Mouse (Mus musculus) granulocyte monocyte progenitor cell, adult 5-6 weeks (primary cell): ENCODE results near the gene Pgm5. TPM values are rescaled to one million over a fixed set of nuclear protein-coding genes. Genes with fewer than 3 reads are reported as not detected.

Experiments used
- ATAC-seq: replicated peaks from 2 replicates; pipeline ENCODE4 v1.8.0; 2016; ENCODE audit warnings: mild to moderate bottlenecking, moderate TSS enrichment, inconsistent platforms; ENCODE audit not compliant: poor library complexity, severe bottlenecking
- total RNA-seq, 2 experiments: library from RNA; stranded (forward) in 1 of 2; stranded (reverse) in 1 of 2; fragments of 200-712, 200-1000 nt in 1 of 2; fragments of >200 nt in 1 of 2; fragmentation: Nextera tagmentation in 1 of 2; gene quantifications; 2 replicates each; pipeline ENCODE4 v1.2.3; 2014 to 2017

The Pgm5 gene
- total RNA-seq, 2 experiments from 2014 or later = not detected

DNA sequence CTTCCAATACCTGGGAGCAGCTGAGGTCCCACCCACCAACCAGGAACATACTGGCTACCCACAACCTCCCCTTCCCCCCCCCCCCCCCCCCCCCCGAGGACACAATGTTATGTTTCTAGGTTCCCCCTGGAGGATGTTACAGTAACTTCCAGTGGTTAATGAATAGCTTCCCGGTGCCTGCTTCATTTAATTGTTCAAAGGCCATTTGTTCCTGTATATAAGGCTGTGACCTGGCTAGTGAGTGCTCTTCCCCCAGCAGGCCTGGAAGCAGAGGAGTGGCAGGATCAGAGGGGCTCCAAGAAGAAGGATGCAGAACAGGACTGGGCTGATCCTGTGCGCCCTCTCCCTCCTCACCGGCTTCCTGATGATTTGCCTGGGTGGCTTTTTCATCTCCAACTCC is 187.9 kb downstream of the Pgm5 start, which contains the start of gene Tmem252:
Gene Tmem252 (plus strand): TSS at position 247 of the 400 bp plus-strand sequence.
- no peak for ATAC-seq

DNA sequence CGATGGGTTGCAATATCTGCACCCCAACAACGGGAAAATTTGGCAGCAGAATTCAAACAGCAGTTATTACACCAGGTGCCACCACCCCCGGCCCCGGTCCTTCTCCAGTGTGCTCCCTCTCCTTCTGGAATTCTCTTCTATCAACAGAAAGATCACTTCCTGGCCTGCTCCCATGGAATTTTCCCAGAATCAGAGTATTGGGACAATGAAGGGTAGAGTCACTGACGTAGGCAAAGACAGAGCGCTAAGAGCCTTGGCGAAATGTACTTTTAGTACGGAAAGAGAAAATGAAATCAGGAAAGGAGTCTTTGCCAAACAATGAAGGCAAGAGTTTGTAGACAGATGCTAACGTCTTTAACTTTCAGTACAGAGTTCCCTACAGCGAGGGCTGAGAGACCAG is 188.3 kb downstream of the Pgm5 start:
- ATAC-seq = no peak

DNA sequence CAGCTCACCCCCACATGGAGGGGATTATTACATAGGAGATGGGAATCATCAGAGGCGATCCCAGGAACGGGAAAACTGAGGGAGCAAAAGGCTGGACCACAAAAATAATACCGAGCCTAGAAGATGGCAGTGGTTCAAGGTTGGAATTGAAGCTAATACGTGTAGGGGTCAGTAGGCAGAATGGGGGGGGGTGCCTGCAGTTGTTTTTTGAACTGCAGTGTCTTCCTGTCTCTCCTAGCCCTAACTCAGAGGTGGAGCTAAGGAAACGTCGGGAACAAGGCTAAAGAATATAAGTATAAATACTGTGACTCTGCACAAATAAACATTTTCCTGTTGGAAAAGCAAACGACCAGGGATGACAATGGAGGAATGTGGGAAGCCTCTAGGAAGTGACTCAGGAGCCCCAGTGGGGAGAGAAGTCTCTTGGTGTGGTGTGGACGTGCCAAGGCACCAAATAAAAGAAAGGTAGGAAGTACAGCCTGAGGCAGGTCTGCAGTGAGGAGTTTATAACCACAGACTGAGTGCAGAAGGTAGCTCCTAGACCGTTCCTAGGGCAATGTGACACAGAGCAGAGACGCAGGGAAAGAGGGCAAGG is 189.2 kb downstream of the Pgm5 start:
- ATAC-seq = no peak

DNA sequence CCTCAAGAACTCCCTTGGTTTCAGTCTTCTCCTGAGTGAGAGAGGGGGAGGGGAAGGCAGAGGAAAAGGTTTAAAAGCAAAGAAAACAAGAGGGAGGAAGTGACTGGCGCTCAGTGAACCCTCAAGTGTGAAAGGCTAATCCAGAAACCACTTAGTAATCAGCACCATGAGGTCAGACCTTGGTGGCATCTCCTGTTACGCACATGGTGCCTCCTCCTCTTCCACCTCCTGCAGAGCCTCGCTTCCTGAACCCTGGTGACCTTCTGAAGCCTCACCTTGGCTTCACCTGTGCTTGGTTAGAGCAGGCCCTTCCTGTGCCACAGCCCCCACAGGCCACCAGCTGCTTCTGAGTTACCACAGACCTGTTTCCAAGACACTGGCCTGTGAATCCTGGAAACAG is 190.1 kb downstream of the Pgm5 start:
- no peak for ATAC-seq

DNA sequence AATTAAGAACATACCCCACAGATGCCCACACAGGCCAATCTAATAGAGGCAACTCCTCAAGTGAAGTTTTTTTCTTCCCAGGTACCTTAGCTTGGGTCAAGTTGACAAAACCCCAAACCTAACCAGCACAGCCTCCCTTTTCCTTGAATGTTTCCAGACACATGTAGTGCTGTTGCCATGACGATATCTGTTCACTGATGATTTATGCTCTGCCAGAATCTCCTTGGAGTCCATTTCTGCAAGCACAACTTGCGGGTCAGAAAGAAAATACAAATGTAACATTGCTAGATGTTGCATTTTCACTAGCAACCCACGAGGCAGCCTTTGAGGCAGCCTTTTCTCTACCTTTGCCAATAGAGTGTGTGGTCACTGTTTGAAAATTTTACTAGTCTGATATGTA is 194.1 kb downstream of the Pgm5 start:
- ATAC-seq = no peak

DNA sequence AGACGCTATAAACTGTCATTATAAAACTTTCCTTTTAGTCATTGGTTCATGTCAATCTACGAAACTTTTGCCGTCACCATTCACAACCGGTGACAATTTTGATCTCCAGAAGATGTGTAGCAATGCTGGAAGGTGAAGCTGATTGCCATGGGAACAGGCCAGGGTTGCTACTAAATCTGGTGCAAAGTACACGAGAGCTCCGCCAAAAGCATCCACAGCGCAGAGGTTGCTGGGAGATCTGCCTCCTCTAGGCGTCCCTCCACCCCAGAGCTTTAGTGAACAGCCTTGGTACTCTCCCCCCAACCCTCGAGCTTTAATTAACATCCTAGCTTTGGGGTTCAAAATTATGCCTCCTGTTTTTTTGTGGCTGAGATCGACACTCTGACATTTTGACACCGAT is 195.9 kb downstream of the Pgm5 start:
- ATAC-seq = no peak

DNA sequence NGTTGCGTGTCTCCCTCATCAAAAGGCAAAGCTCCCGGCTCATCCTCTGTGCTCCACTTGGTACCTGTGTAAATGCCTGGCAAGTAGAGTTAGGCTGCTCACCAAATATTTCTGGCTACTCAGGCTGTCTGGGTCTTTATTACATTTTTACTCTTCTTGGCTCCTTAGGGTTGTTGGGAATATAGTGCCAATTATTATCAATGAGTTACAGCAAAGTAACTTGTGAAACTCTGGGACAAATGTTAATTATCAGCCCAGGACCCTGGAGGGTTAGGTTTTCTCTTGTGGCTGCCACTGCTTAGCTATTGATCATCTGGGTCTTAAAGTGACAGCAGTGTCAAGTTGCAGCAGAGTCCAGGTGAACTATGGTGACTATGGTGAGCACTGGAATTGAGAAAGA is 199.3 kb downstream of the Pgm5 start:
- no peak for ATAC-seq

DNA sequence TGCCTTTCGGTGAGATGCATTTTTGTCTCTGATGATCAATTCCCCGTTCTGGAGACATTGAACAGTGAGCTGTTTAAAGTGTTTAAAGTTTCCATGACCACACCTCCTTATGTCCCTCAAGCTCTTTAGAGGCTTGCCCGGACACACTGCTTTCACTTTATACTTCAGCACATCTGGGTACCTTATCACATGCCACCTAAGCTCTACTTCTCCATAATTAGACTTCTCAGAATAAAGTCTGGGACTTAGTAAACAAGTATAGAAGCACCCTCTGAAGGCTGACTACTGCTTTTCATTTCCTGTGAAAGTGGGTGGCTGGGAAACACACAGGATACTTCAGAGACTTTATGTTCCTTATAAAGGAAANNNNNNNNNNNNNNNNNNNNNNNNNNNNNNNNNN is 204.7 kb downstream of the Pgm5 start:
- no peak for ATAC-seq

DNA sequence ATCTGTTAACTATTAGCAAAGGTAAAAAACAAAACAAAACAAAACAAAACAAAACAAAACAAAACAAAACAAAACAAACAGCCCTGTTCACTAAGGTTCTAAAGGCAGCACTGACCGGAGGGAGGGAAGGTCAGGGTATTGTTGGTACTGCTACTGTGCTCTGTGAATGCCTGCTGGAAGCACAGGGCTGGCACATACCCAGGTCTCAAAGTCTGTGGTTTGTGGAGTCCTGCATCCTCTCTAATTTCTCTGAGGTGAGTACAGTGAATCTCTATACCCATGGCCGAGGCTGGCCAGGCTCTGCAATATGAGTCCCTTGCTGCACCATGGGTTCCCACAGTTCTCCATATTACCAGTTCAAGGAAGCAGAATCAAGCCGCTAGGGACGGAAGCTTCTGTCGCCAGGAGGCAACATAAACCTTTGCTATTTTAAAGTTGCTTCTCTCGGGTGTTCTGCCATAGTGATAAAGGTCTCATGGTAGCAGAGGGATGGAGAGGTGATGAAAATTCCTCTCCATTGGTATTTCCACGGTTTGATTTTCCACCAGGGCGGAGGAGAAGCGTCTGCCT is 208.3 kb downstream of the Pgm5 start:
- ATAC-seq = no peak

DNA sequence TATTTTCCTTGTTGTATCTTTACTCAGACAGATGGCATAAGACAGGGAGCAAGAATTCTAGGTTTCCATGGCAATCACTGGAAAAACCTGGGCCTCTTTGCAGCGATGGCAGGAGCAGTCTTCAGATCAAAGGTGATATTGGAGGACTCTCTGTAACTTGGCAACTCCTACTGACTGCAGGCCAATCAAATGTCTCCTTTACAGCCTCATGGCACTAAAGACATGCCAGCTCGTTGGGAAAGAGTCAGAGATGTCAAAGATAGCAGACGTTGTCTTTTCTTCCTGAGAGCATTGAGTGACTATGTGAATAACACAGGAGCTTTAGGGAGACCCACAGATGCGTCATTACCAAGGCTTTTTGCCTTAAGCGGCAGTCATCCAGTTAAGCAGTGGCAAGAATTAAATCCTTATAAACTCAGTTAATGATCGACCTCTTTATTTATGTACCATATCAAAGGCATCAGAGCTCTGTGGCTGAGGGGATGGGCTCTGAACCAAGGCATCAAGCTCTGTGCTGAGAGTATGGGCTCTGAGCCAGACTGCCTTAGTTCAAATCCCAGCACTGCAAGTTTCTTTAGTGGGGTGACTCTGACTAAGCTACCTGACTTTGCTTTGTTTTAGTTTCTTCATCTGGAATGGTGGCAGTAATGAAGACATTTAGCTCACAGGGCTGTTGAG is 209.2 kb downstream of the Pgm5 start:
- ATAC-seq = no peak

DNA sequence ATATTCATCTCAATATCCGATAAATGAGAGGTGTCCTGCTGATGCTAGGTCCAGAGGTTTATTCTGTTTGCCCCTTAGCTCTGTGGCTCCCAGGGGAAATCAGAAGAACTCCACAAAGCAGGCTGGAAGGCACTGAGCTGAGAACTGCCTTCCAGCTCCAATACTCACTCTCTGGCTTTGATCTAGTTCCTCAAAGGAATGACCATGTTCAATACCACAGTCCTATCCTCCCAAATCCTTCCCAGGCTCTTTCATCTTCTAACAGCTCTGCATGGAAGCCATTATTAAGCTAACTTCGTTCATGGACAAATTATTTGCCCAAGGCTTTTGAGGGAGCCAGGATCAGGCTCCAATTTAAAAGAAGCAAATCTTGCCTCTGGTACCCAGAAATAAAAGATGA is 210.1 kb downstream of the Pgm5 start:
- no peak for ATAC-seq

DNA sequence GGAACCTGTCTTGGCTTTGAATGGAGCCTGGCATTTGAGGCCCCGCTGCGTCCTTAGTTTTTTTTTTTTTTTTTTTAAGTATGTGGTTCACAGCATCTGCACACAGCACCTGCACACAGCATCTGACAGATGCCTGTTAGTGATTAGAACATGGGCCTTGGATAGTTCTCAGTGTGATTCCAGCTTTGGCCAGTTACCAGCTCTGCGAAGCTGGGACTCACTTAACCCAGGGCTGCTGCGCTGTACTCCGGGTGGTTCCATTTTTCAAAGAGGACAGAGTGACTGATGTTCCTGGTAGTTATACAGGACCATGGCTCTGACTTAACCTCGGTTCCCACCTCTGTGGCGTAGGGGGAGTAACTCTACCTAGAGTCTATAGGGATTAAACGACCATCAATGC is 211.2 kb downstream of the Pgm5 start:
- ATAC-seq = no peak

DNA sequence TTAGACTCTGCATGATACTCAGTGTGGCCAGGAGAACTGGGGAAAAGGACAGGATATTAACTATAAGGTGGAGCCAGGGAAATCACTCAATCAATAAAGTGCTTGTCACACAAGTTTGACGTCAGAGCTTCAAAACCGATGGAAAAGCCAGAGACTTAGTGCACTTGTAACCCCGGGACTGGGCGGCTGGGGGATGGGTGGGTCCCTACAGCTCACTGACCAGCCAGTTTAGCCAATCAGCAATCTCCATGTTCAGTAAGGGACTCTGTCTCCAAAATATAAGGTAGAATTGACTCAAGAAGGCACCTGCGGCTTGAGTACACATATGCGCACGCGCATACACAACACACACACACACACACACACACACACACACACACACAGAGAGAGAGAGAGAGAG is 213.6 kb downstream of the Pgm5 start:
- ATAC-seq = no peak

DNA sequence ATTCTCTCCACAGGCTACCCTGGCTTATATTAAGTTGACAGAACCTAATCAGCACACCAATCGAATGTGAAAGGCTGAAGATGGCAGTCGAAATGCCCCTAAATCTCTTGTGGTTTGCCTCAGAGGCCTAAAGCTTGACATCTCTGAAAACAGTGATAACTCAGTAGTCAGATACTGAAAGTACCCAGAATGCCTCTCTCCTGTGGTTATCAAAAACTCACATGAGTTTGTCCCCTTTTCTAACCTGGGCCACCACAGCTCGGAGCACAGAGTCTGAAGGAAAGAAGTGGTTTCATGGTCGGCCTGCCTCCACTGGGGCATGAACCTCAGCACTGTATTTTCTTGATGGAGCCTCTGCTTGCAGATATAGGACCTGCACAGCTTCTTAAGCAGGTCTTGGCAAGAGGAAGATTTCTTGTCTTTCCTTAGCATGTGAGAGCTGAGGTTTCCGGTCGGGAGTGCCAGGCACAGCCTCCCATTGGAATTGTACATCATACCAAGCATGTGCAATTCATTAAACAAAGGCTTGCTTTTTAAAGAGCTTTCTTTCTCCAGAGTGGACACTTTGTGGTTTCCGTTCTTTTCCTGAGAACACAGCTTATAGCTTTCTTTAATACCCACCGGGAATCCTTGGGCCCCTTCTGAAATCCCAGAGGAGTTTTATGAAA is 215.4 kb downstream of the Pgm5 start:
- ATAC-seq = no peak

DNA sequence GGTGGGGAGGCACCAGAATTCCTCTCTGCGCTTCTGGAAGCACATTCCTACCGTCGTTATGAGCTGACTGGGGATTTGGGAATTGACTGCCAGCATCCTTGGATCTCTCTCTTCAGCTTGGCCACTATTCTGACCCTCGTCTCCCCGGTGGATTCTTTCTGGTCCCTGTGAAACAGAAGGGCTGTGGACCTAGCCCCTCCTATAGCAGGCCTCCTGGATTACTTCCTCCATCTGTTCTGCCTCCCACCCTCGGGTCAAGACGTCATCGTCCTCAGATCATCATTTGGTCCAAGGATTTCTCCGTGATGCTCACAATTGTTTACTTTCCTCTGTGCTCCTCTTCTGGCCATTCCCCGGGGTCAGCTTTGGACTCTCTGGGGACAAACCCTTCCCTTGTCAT is 216.7 kb downstream of the Pgm5 start:
- ATAC-seq = no peak

DNA sequence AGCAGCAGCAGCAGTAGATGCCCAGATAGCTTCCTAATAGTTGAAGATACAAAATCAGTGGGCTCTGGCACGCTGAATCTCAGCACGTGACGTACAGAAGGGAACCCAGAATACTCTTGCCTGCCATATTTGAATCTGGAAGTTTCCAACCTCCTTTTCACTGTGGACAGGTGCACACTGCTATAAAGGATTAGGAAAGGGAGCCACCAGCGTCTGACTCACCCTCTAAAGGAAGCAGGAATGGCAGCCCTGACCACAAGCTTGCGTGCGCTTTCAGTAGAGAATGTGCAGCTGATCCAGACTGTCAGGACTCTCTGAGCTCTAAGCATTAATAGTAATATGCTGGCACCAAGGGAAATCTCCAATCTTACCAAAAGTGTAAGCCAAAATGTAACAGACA is 220.7 kb downstream of the Pgm5 start:
- ATAC-seq = no peak

DNA sequence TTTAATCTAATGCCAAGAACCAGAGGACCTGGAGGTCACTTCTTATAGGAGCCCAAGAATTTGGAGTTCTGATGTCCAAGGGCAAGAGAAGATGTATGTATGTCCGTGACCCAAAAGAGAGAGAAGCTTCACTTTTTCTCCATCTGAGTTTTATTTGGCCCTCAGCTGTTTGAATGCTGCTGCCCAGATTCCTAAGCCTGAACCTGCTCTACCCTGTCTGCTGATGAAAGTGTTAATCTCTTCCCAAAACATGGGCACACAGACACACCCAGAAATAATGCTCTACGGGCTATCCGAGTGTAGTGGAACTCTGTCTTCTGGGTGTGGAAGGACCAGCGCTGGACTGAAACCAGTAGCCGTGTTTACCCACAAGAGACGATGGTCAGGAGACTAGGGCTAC is 223.7 kb downstream of the Pgm5 start:
- no peak for ATAC-seq

DNA sequence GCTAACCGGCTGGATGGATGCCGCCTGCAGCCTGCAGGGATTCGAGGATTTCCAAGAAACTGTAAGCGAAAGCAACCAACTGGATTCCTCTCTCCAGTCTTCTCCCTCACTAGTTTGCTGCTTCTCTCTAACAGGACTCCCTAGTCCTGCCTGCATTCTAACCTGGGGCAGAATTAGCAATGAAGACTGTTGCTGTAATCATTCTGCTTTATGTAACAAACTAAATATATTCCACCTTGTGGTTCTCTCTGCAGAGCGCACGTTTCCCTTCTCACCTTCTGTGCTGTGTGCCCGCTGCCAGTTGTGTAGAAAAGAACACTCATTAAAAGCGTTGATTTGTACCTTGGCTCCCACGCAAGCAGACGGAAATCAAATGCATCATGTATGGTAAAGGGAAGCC is 225.0 kb downstream of the Pgm5 start:
- ATAC-seq = no peak

DNA sequence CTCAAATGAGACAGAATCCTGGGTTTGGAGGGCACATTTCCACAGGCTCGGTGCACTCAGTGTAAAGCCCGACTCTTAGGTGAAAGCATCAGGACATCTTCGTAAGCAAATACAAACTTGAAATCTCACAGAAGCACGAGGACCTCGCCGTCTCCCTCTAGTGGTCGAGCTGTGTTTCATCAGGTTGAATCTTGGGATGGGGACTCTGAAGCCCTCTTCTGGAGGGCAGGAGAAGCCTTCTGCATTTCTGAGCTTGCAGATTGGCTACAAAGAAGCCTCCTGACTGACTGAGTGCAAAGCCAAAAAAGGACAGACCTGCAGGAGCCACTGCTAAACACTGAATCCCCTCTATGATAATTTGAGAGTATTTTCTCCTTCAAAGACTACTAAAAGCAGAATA is 227.1 kb downstream of the Pgm5 start:
- peak; percentile 87 for ATAC-seq
